Mouse (Mus musculus) C2C12 (cell line): ENCODE data around the gene Gm10073. TPM values are rescaled to one million over a fixed set of nuclear protein-coding genes. Genes with fewer than 3 reads are reported as not detected.

Source experiments
- H3K27me3 ChIP-seq: one replicate; pipeline ENCODE4 v1.6.1; 2011; ENCODE audit not compliant: control insufficient read depth, insufficient read depth, insufficient read length
- H3K36me3 ChIP-seq: one replicate; pipeline ENCODE4 v1.6.1; 2011; ENCODE audit not compliant: control insufficient read depth, insufficient read depth
- H3K4me3 ChIP-seq: one replicate; pipeline ENCODE4 v1.5.1; 2011; ENCODE audit warnings: mild to moderate bottlenecking, control low read depth; ENCODE audit not compliant: poor library complexity, insufficient read depth, severe bottlenecking
- H3K79me2 ChIP-seq: one replicate; pipeline ENCODE4 v1.6.1; 2011; ENCODE audit not compliant: control insufficient read depth, insufficient read depth
- H3K79me3 ChIP-seq: one replicate; pipeline ENCODE4 v1.6.1; 2011; ENCODE audit warnings: low read depth, control low read depth
- H3ac ChIP-seq: one replicate; pipeline ENCODE3; 2011; ENCODE audit warnings: low read depth; ENCODE audit not compliant: control insufficient read depth, insufficient read length
- CEBPB ChIP-seq: IDR thresholded peaks from one replicate; pipeline ENCODE4 v1.6.1; 2011; ENCODE audit warnings: low read depth, mild to moderate bottlenecking, control low read depth, moderate library complexity
- CTCF ChIP-seq: IDR thresholded peaks from one replicate; pipeline ENCODE4 v1.5.1; 2011; ENCODE audit not compliant: control insufficient read depth, insufficient read depth, insufficient read length
- FOSL1 ChIP-seq: IDR thresholded peaks from one replicate; pipeline ENCODE4 v1.8.0; 2011; ENCODE audit warnings: mild to moderate bottlenecking, low read length; ENCODE audit not compliant: poor library complexity, insufficient read depth, severe bottlenecking
- MAX ChIP-seq: IDR thresholded peaks from one replicate; pipeline ENCODE4 v1.6.1; 2011; ENCODE audit warnings: mild to moderate bottlenecking, control low read depth
- MYOD1 ChIP-seq: IDR thresholded peaks from one replicate; pipeline ENCODE4 v1.6.1; 2011; ENCODE audit warnings: low read depth; ENCODE audit not compliant: control insufficient read depth, insufficient read length
- MYOG ChIP-seq: IDR thresholded peaks from one replicate; pipeline ENCODE4 v1.6.1; 2011; ENCODE audit not compliant: control insufficient read depth, insufficient read length; ENCODE audit errors: extremely low read depth
- USF1 ChIP-seq: IDR thresholded peaks from one replicate; pipeline ENCODE4 v1.6.1; 2011; ENCODE audit warnings: low read depth, mild to moderate bottlenecking, control low read depth, moderate library complexity
- polyA plus RNA-seq: library from polyadenylated mRNA; unstranded; fragments of >200 nt; fragmentation: generic; extraction: Trizol; gene quantifications from one replicate; pipeline ENCODE4 v1.2.1, GENCODE M21; 2012; ENCODE audit warnings: missing spikeins

Gene Gm10073
- polyA plus RNA-seq, 1 experiment = 107 TPM

DNA sequence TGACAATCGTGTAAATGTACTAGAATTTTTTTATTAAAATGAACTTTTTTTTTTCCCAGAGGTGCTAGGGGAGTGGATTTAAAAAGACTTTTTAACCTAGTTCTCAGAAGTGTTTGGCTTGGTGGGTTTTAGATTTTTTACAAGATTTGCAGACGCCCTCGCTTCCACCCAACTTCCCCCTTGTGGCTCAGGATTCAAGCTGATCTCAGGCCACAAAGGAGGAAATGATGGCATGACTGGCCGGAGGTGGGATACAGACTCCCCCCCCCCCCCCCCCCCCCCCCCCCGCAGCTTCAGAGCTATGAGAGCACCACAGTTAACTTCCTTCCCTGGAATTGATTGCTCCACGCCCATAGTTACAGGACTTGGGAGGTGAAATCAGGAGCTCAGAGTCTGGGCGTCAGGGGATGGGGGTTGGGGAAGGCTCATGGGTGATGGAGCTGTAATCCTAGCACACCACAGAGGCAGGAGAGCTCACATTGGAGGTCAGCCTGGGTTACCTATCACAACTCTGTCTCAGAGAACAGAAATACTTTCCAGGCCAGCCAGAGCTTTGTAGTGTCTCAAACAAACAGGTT lies 17.1 kb downstream of the Gm10073 start:
- no peaks in the 10 kb centered on the region for H3K79me3 ChIP-seq
- no peak overlapping the region for H3ac ChIP-seq
- no peaks in the 10 kb centered on the region for H3K79me2 ChIP-seq
- no peaks in the 10 kb centered on the region for H3K27me3 ChIP-seq
- no peaks in the 10 kb centered on the region for H3K36me3 ChIP-seq
- H3K4me3 ChIP-seq = no peak overlapping the region
- TF ChIP-seq USF1 (no peak), MYOG (no peak), CTCF (no peak), CEBPB (no peak), MAX (no peak), FOSL1 (no peak), MYOD1 (no peak)

DNA sequence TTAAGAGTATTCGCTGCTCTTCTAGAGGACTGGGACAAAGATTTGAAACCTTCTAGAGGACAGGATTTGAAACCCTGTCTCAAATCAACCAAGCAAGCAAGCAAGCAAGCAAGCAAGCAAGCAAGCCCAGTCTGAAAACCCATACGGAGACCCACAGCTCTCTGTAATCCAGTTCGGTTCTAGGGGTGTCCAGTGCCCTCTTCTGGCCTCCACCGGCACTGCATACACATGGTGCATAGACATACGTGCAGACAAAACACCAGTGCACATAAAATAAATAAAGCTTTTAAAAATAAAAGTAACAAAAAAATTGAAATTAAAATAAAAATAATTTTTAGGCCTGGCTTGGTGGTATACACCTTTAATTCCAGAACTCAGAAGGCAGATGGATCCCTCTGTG lies 19.2 kb downstream of the Gm10073 start:
- no peaks in the 10 kb centered on the region for H3K79me3 ChIP-seq
- no peaks in the 10 kb centered on the region for H3K36me3 ChIP-seq
- H3ac ChIP-seq = no peak overlapping the region
- H3K4me3 ChIP-seq = no peak overlapping the region
- TF ChIP-seq CTCF (no peak), FOSL1 (no peak), MYOG (no peak), MYOD1 (no peak), USF1 (no peak)
- H3K27me3 ChIP-seq = no peaks in the 10 kb centered on the region
- H3K79me2 ChIP-seq = no peaks in the 10 kb centered on the region

DNA sequence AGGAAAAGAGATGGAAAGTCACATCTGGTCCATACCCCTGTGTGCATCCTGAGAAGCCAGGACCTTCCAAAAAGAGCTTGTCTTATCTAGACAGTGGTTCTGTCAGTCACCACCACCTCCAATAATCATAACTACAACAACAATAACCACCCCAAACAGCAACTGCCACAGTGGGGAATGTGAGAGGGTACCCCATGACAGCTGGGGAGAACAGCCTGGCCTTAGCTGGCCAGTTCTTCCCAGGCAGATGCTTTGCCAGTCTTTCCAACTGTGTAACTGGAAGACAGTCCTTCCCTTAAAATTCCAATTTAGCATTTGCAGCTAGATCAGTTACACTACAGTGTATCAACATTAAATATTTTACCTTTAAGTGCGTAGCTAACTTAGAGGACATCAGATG lies 22.4 kb downstream of the Gm10073 start:
- Histone ChIP-seq H3K27me3 (no peaks in the 10 kb centered on the region), H3K79me2 (no peaks in the 10 kb centered on the region), H3ac (no peak overlapping the region), H3K36me3 (no peaks in the 10 kb centered on the region), H3K79me3 (no peaks in the 10 kb centered on the region), H3K4me3 (no peak overlapping the region)
- no peak for TF ChIP-seq CEBPB
- TF ChIP-seq MYOG = no peak
- no peak for TF ChIP-seq USF1
- TF ChIP-seq MAX = no peak
- TF ChIP-seq CTCF = no peak
- TF ChIP-seq FOSL1 = no peak

DNA sequence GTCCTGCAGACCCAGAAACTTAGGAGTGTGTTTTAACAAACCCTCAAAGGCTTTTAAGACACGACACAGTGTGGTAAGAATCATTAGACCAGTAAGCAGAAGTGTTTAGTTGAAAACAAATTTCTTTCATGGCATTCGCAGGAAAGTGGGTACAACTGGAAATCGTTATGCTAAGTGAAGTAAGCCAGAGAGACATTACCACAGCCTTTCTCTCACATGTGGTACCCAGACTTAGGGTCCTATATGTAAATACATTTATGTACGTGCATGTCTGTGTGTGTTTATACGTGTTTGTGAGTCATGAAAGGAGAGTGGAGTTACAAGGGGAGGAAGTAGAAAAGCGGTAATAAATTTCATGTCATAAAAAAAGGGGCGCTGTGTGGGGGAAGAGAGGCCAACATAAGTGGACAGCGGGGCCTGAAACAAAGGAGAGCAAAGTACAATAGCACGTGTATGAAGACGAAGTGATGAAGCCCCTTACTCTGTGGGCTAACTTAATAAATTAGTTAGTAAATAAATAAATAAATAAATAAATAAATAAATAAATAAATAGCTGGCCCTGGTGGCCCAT lies 24.8 kb downstream of the Gm10073 start:
- Histone ChIP-seq H3K36me3 (no peaks in the 10 kb centered on the region), H3K79me3 (no peaks in the 10 kb centered on the region), H3K4me3 (no peak overlapping the region), H3ac (no peak overlapping the region), H3K27me3 (no peaks in the 10 kb centered on the region), H3K79me2 (no peaks in the 10 kb centered on the region)
- TF ChIP-seq MYOG (no peak), FOSL1 (no peak), CTCF (no peak)

DNA sequence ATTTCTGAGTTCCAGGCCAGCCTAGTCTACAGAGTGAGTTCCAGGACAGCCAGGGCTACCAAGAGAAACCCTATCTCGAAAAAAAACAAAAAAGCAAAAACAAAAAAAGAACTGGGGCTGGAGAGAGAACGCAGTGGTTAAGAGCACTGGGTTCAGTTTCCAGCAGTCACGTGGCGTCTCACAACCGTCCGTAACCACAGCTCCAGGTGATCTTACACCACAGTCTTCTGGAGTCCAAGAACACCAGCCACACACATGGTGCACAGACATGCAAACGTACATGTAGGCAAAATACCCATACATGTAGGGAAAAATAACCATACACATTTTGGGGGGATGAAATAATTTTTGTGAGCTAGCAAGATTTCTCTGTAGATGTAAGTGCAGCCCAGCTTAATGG lies 26.5 kb downstream of the Gm10073 start:
- Histone ChIP-seq H3ac (no peak overlapping the region), H3K36me3 (no peaks in the 10 kb centered on the region)
- TF ChIP-seq FOSL1 (no peak), USF1 (no peak), MYOD1 (no peak), CEBPB (no peak)

DNA sequence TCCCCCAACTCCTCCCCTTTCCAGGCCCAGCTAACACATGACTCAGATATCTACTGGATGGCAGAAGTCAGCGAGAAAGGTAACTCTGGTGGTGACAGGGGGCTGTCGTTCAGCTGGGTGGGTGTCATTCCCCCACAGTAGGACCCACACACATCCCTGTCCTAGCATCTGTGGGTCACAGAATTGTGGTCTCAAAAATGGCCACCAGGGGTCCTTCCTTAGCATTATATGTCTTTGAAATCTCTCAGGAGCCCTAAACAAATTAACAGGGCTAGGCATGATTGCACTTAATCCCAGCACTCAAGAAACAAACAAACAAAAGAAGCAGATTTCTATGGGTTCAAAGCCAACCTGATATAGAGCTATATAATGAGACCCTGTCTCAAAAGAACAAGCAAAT lies 28.1 kb downstream of the Gm10073 start:
- TF ChIP-seq CTCF (no peak), MYOG (no peak), MAX (no peak), FOSL1 (no peak), MYOD1 (no peak), USF1 (no peak), CEBPB (no peak)
- Histone ChIP-seq H3K79me3 (no peaks in the 10 kb centered on the region), H3K27me3 (no peaks in the 10 kb centered on the region), H3K79me2 (no peaks in the 10 kb centered on the region), H3K36me3 (no peaks in the 10 kb centered on the region), H3K4me3 (no peak overlapping the region), H3ac (no peak overlapping the region)

More for the DNA sequence above, 26.5 kb downstream of the Gm10073 start:
- Histone ChIP-seq H3K27me3 (no peaks in the 10 kb centered on the region), H3K79me3 (no peaks in the 10 kb centered on the region), H3K4me3 (no peak overlapping the region), H3K79me2 (no peaks in the 10 kb centered on the region)
